ENCODE assay signal across 27 mouse cellular contexts in the genomic region with DNA sequence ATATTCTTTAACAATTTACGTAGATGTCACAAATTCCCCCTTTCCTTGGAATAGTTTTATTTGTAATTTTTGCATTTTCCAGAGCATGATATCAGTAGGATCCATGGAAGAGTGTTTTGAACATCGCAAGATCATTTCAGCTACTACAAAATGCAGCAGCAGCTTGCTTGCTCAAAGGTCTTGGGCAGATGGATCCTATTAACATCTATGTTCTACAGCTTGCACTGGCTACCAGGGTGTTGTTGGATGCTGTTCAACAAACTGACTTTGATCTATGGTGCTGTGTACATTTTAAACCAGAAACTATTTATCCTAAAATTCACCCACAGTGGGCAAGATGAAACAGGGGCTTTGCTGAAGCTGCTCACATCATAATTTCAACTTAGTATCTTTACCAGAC.
DNase-seq lines count a peak whose midpoint lies in the region; ATAC-seq lines count a peak whose summit lies in the region.
"Had no signal": no experiment of that assay in that cellular context is flagged by ENCODE, and none has a peak within 500 bp of the region (broad histone marks: within the 10 kb centered on the region; RNA-seq: fewer than 3 reads in every experiment).

No protein-coding gene starts in this region.

- no peak overlapping the region for H3K9ac ChIP-seq in forebrain, embryonic 13.5 days
- no peak overlapping the region for H3K9ac ChIP-seq in forebrain, embryonic 15.5 days (replicated peaks)
- H3K9ac ChIP-seq: embryonic facial prominence, embryonic 15.5 days; liver, embryonic 14.5 days; lung, embryonic 15.5 days; midbrain, embryonic 15.5 days; neural tube, embryonic 12.5 days had no signal

- no peaks in the 10 kb centered on the region for H3K27me3 ChIP-seq in forebrain, embryonic 13.5 days
- H3K27me3 ChIP-seq in forebrain, embryonic 15.5 days = no peaks in the 10 kb centered on the region
- no peaks in the 10 kb centered on the region for H3K27me3 ChIP-seq in embryonic facial prominence, embryonic 10.5 days (replicated peaks; ENCODE audit: low read depth, poor library complexity, severe bottlenecking)
- H3K27me3 ChIP-seq: embryonic facial prominence, embryonic 15.5 days; lung, embryonic 15.5 days; megakaryocyte, embryonic 14.5 days; midbrain, embryonic 15.5 days; neural tube, embryonic 12.5 days; Patski had no signal

- ATAC-seq in forebrain, embryonic 13.5 days = peak; percentile 41; the same call in 1 of the 2 replicates
- no peak for ATAC-seq in forebrain, embryonic 15.5 days (replicated peaks)
- ATAC-seq in megakaryocyte, adult 5-6 weeks (ENCODE audit: poor library complexity, severe bottlenecking) = no peak
- ATAC-seq: intestine, embryonic 16.5 days; midbrain, embryonic 15.5 days; Patski had no signal

- WGBS in forebrain, embryonic 13.5 days = 91% methylated on average over 2 of the region's 2 CpGs
- 84% methylated on average over 2 of the region's 2 CpGs for WGBS in forebrain, embryonic 15.5 days
- 85% methylated on average over 2 of the region's 2 CpGs for WGBS in embryonic facial prominence, embryonic 10.5 days

- peak; percentile 3 for DNase-seq in left cerebral cortex, postnatal 4 days
- DNase-seq in left cerebral cortex, postnatal 10 days (ENCODE audit: extremely low spot score in 1 of 2, low spot score in 2 of 2) = no peak
- DNase-seq in 3T3-L1 (ENCODE audit: low read depth, low spot score) = peak; percentile 8
- DNase-seq in embryonic facial prominence, embryonic 10.5 days (ENCODE audit: low spot score) = peak; percentile 9
- DNase-seq in urinary bladder, adult 2 months (ENCODE audit: low spot score) = no peak
- DNase-seq: adrenal gland, postnatal 10 days; cerebellum, adult 11-12 months; cerebellum, adult 9-11 months; gastrocnemius, postnatal 14 days; kidney, adult 8-10 months; kidney, postnatal 10 days; liver; lung, postnatal 36 days; right cerebral cortex, adult 18-20 months; spleen, adult 18-20 months; thymus, postnatal 14 days had no signal

- no peak overlapping the region for H3K4me3 ChIP-seq in forebrain, embryonic 13.5 days
- no peak overlapping the region for H3K4me3 ChIP-seq in forebrain, embryonic 15.5 days
- no peak overlapping the region for H3K4me3 ChIP-seq in embryonic facial prominence, embryonic 10.5 days
- H3K4me3 ChIP-seq: embryonic facial prominence, embryonic 15.5 days; lung, embryonic 15.5 days; megakaryocyte, embryonic 14.5 days; midbrain, embryonic 15.5 days; neural tube, embryonic 12.5 days had no signal

- H3K4me2 ChIP-seq in forebrain, embryonic 13.5 days = no peak overlapping the region
- H3K4me2 ChIP-seq in forebrain, embryonic 15.5 days (replicated peaks) = no peak overlapping the region
- H3K4me2 ChIP-seq: embryonic facial prominence, embryonic 15.5 days; lung, embryonic 15.5 days; midbrain, embryonic 15.5 days; neural tube, embryonic 12.5 days had no signal

- no peak overlapping the region for H3K27ac ChIP-seq in forebrain, embryonic 13.5 days
- no peak overlapping the region for H3K27ac ChIP-seq in forebrain, embryonic 15.5 days (replicated peaks)
- no peak overlapping the region for H3K27ac ChIP-seq in embryonic facial prominence, embryonic 10.5 days (replicated peaks)
- H3K27ac ChIP-seq: embryonic facial prominence, embryonic 15.5 days; liver, embryonic 14.5 days; lung, embryonic 15.5 days; midbrain, embryonic 15.5 days; neural tube, embryonic 12.5 days had no signal

- intact Hi-C loops in left cerebral cortex, postnatal 4 days (cut with DNase I) = no loop called here
- intact Hi-C loops in left cerebral cortex, postnatal 10 days (cut with DNase I) = no loop called here

- no peaks in the 10 kb centered on the region for H3K36me3 ChIP-seq in forebrain, embryonic 13.5 days (ENCODE audit: poor library complexity, severe bottlenecking)
- no peaks in the 10 kb centered on the region for H3K36me3 ChIP-seq in forebrain, embryonic 15.5 days
- H3K36me3 ChIP-seq in embryonic facial prominence, embryonic 10.5 days (replicated peaks) = no peaks in the 10 kb centered on the region
- H3K36me3 ChIP-seq: embryonic facial prominence, embryonic 15.5 days; lung, embryonic 15.5 days; midbrain, embryonic 15.5 days; neural tube, embryonic 12.5 days had no signal

- no peaks in the 10 kb centered on the region for H3K9me3 ChIP-seq in forebrain, embryonic 13.5 days (replicated peaks)
- H3K9me3 ChIP-seq in forebrain, embryonic 15.5 days = no peaks in the 10 kb centered on the region
- H3K9me3 ChIP-seq in embryonic facial prominence, embryonic 10.5 days = no peaks in the 10 kb centered on the region
- H3K9me3 ChIP-seq: embryonic facial prominence, embryonic 15.5 days; lung, embryonic 15.5 days; midbrain, embryonic 15.5 days; neural tube, embryonic 12.5 days had no signal

- H3K4me1 ChIP-seq in forebrain, embryonic 13.5 days = no peaks in the 10 kb centered on the region
- H3K4me1 ChIP-seq in forebrain, embryonic 15.5 days = no peaks in the 10 kb centered on the region
- H3K4me1 ChIP-seq in embryonic facial prominence, embryonic 10.5 days = peaks cover 32% of the 10 kb centered on the region
- H3K4me1 ChIP-seq: embryonic facial prominence, embryonic 15.5 days; lung, embryonic 15.5 days; megakaryocyte, embryonic 14.5 days; midbrain, embryonic 15.5 days; neural tube, embryonic 12.5 days had no signal

Comparison
In these comparisons a context has a peak if more than half of its experiments do, and no peak if none do; other contexts are left out.
1. DNase-seq: peak in left cerebral cortex, postnatal 4 days (single experiment), 3T3-L1 (single experiment) and embryonic facial prominence, embryonic 10.5 days (single experiment); none in left cerebral cortex, postnatal 10 days (0 of 2) and urinary bladder, adult 2 months (single experiment).